Mouse (Mus musculus) liver, adult 2 months (tissue): ENCODE measurements around the gene Tuba4a. TPM values are rescaled to one million over a fixed set of nuclear protein-coding genes. Genes with fewer than 3 reads are reported as not detected.

ENCODE experiments used
- DNase-seq: peaks from one replicate; pipeline ENCODE4 v3.0.0-alpha.2; 2011; ENCODE audit warnings: low read depth, low spot score; ENCODE audit errors: extremely low read depth
- H3K27ac ChIP-seq: fragments of 200-500 bp; replicated peaks from 2 replicates; pipeline ENCODE4 v1.5.1; 2012; ENCODE audit warnings: low read depth, mild to moderate bottlenecking, control low read depth, inconsistent platforms, low read length; ENCODE audit not compliant: insufficient read depth
- H3K27me3 ChIP-seq: fragments of 200-500 bp; 2 replicates; pipeline ENCODE4 v1.6.1; 2012; ENCODE audit warnings: mild to moderate bottlenecking, moderate library complexity, low read length, inconsistent platforms; ENCODE audit not compliant: control insufficient read depth, insufficient read depth
- H3K36me3 ChIP-seq: fragments of 200-500 bp; 2 replicates; pipeline ENCODE4 v1.6.1; 2012; ENCODE audit warnings: low read length, inconsistent platforms; ENCODE audit not compliant: control insufficient read depth, insufficient read depth
- H3K4me1 ChIP-seq: fragments of 200-500 bp; 2 replicates; pipeline ENCODE4 v1.6.1; 2011; ENCODE audit warnings: low read length; ENCODE audit not compliant: control insufficient read depth, insufficient read depth
- H3K4me3 ChIP-seq: fragments of 200-500 bp; 2 replicates; pipeline ENCODE4 v1.5.1; 2011; ENCODE audit warnings: low read depth, mild to moderate bottlenecking, control low read depth, low read length, moderate library complexity; ENCODE audit not compliant: insufficient read depth
- H3K79me2 ChIP-seq: fragments of 200-500 bp; 2 replicates; pipeline ENCODE4 v1.6.1; 2012; ENCODE audit warnings: inconsistent platforms, mild to moderate bottlenecking, low read length, moderate library complexity; ENCODE audit not compliant: control insufficient read depth, insufficient read depth
- H3K9ac ChIP-seq: fragments of 200-500 bp; 2 replicates; pipeline ENCODE4 v1.6.1; 2012; ENCODE audit warnings: low read depth, mild to moderate bottlenecking, control low read depth, inconsistent platforms, low read length
- CTCF ChIP-seq: fragments of 200-500 bp; IDR thresholded peaks from 2 replicates; pipeline ENCODE4 v1.5.1; 2011; ENCODE audit warnings: low read depth, low read length, control low read depth
- POLR2A ChIP-seq: fragments of 200-500 bp; IDR thresholded peaks from 2 replicates; pipeline ENCODE4 v1.6.1; 2011; ENCODE audit warnings: low read length, control low read depth; ENCODE audit not compliant: insufficient read depth; ENCODE audit errors: extremely low read depth
- WGBS: fragments of 180-500 bp; shearing (Covaris S2); methylation state at CpG from one replicate; pipeline ENCODE4 v1.1.7; 2018; 5-methylcytosine and 5-hydroxymethylcytosine counted together
- polyA plus RNA-seq: library from polyadenylated mRNA; depleted of rRNA; stranded (reverse); fragments of >200 nt; gene quantifications from 2 replicates; pipeline ENCODE4 v1.2.3, GENCODE M21; 2012; rRNA removed
- total RNA-seq: library from RNA; depleted of rRNA; stranded (reverse); fragments of >200 nt; gene quantifications from 2 replicates; pipeline ENCODE4 v1.2.3, GENCODE M21; 2014; rRNA removed

Gene Tuba4a
- 80.9 and 117 TPM in 2 replicates for total RNA-seq
- 242 and 267 TPM in 2 replicates for polyA plus RNA-seq

- Histone ChIP-seq H3K9ac (peak within 1 kb of the TSS; percentile 93), H3K4me1 (peaks cover 29% of the 10 kb centered on the region), H3K4me3 (peak within 1 kb of the TSS; percentile 90), H3K27me3 (no peaks in the 10 kb centered on the region), H3K79me2 (peaks cover 6% of the 10 kb centered on the region; the same call in 1 of the 2 replicates), H3K36me3 (peaks cover 10% of the 10 kb centered on the region; the same call in 1 of the 2 replicates), H3K27ac (peak within 1 kb of the TSS; percentile 93)
- DNase-seq = no peak
- WGBS = 2% methylated on average over 34 of the region's 34 CpGs
- TF ChIP-seq POLR2A (no peak), CTCF (no peak)
Measured at GRCm38 (mm10) chr1:75219531-75219930, at the start of gene Tuba4a. Tuba4a (minus strand) TSS chr1:75219865.

- H3K4me1 ChIP-seq = no peaks in the 10 kb centered on the region
- TF ChIP-seq POLR2A (no peak), CTCF (no peak)
- no peak within 1 kb of the TSS for H3K4me3 ChIP-seq
- no peak within 1 kb of the TSS for H3K27ac ChIP-seq
- no peak within 1 kb of the TSS for H3K9ac ChIP-seq
- no peak for DNase-seq
- no peaks in the 10 kb centered on the region for H3K79me2 ChIP-seq
- 15% methylated on average over 32 of the region's 32 CpGs for WGBS
- no peaks in the 10 kb centered on the region for H3K36me3 ChIP-seq
- H3K27me3 ChIP-seq = peaks cover 15% of the 10 kb centered on the region; the same call in 1 of the 2 replicates
Measured at GRCm38 (mm10) chr1:75264091-75264880, 44.6 kb upstream of the Tuba4a start, which contains the start of gene Ptprn. Ptprn (minus strand) TSS chr1:75264502.

- Histone ChIP-seq H3K36me3 (no peaks in the 10 kb centered on the region), H3K4me3 (no peak overlapping the region), H3K27me3 (peaks cover 15% of the 10 kb centered on the region; the same call in 1 of the 2 replicates), H3K79me2 (no peaks in the 10 kb centered on the region), H3K4me1 (no peaks in the 10 kb centered on the region), H3K27ac (no peak overlapping the region), H3K9ac (no peak overlapping the region)
- DNase-seq = no peak
- TF ChIP-seq CTCF (no peak), POLR2A (no peak)
- 3% methylated on average over 40 of the region's 40 CpGs for whole genome bisulfite sequencing
Measured at GRCm38 (mm10) chr1:75262969-75263951, 43.6 kb upstream of the Tuba4a start.

DNA sequence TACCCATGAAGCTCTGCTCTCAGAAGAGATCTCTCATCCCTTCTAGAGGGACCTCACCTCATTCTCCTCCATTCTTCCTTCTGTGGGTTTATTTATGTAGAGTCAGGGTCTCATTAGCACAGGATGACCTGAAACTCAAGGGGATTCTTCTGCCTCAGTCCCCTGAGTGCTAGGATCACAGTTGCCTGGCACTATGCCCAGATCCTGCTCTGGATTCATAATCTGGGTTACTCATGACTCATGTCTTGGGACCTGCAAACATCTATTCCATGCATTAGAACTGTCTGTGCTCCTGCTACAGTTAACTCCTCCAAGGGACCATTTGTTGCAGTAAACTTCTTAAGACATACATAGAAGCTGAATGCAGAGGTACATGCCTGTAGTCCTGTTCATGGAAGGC, 41.6 kb upstream of the Tuba4a start:
- peaks cover 15% of the 10 kb centered on the region; the same call in 1 of the 2 replicates for H3K27me3 ChIP-seq
- no peaks in the 10 kb centered on the region for H3K79me2 ChIP-seq
- H3K27ac ChIP-seq = no peak overlapping the region
- H3K4me3 ChIP-seq = no peak overlapping the region
- DNase-seq = no peak
- no peak for TF ChIP-seq CTCF
- H3K4me1 ChIP-seq = no peaks in the 10 kb centered on the region
- H3K9ac ChIP-seq = no peak overlapping the region
- H3K36me3 ChIP-seq = no peaks in the 10 kb centered on the region

GRCm38 (mm10) chr1:75255516-75256046, 35.9 kb upstream of the Tuba4a start:
- no peak overlapping the region for H3K4me3 ChIP-seq
- no peaks in the 10 kb centered on the region for H3K27me3 ChIP-seq
- peaks cover 2% of the 10 kb centered on the region for H3K4me1 ChIP-seq
- no peak overlapping the region for H3K27ac ChIP-seq
- no peak overlapping the region for H3K9ac ChIP-seq
- no peaks in the 10 kb centered on the region for H3K79me2 ChIP-seq
- TF ChIP-seq POLR2A = no peak
- TF ChIP-seq CTCF = no peak
- DNase-seq = no peak
- no peaks in the 10 kb centered on the region for H3K36me3 ChIP-seq
- WGBS = 77% methylated on average over 10 of the region's 10 CpGs
